Mouse (Mus musculus): ENCODE measurements at regions not wholly inside any gene's neighbourhood (a gene's known extent, or its start where the extent isn't known, plus 50 kb on each side); places are given as distances from the start of the nearest gene placed in this dataset.
A peak's percentile ranks its signal among the peaks of the same experiment; 100 is the strongest.

DNA sequence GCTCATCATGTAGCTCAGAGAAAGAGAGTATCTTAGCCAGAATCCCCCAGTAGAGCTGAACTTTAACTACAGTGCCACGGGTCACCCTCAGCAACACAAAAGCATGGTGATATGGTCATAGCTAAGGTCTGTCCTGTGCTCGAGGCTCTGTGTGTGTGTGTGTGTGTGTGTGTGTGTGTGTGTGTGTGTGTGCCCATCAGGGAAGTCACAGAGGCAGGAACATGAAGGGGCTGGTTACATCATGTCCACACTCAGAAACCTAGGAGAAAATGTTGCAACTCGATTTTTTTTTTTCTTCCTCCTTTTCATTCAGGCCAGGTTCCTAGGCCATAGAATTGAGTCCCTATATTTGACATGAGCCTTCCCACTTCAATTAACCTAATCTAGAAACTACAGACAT is 441.8 kb downstream of the Rps24 start:
- H3K27me3 ChIP-seq (ENCODE audit: control insufficient read depth, insufficient read depth, low read length) = no peaks in the 10 kb centered on the region

DNA sequence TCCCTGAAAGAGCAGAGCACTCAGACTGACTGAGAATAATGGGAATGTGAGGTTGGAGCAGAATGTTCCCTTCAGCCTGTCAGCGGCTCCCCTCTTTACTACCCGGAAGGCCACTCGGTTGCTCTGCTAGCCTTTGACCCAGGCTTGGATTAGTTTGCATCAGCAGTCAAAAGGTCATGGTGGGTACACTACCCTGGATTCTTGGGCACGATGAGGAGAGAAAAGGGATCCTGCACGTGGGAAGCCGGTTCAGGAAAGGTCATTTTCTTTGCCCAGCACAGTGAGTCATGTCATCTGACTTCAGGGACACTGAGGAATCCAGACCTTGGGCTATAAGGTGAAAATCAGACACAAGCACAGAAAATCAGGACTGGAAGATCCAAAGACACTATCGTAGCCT is 443.3 kb downstream of the Rps24 start:
- ATAC-seq (ENCODE audit: insufficient number of reproducible peaks, insufficient read depth, low FRiP score, low read depth) = no peak
- 39% methylated on average over 7 of the region's 7 CpGs for WGBS
- H3K9me3 ChIP-seq (ENCODE audit: control insufficient read depth, low read length) = no peaks in the 10 kb centered on the region
- no peak overlapping the region for H3K27ac ChIP-seq (replicated peaks in 1 of 2; ENCODE audit: control insufficient read depth in 1 of 2, insufficient read depth in 1 of 2, low read depth in 2 of 2, low read length in 2 of 2)
- H3K4me2 ChIP-seq (ENCODE audit: low read length) = no peak overlapping the region
- H3K36me3 ChIP-seq (ENCODE audit: control insufficient read depth, insufficient read depth, low read length) = no peaks in the 10 kb centered on the region
- H3K27me3 ChIP-seq (ENCODE audit: control insufficient read depth, insufficient read depth, low read length) = no peaks in the 10 kb centered on the region
- H3K4me1 ChIP-seq (ENCODE audit: control insufficient read depth in 2 of 2, insufficient read depth in 2 of 2, low read length in 2 of 2) = peaks cover 7 to 8% of the 10 kb centered on the region in 2 experiments
- H3K4me3 ChIP-seq (ENCODE audit: control insufficient read depth in 1 of 2, insufficient read depth in 1 of 2, low read depth in 1 of 2, low read length in 2 of 2) = no peak overlapping the region
- no peak overlapping the region for H3K9ac ChIP-seq (ENCODE audit: low read length)

More for the DNA sequence above, 441.8 kb downstream of the Rps24 start:
- Histone ChIP-seq H3K4me1 (ENCODE audit: control insufficient read depth in 2 of 2, insufficient read depth in 2 of 2, low read length in 2 of 2) (peaks cover 7 to 8% of the 10 kb centered on the region in 2 experiments), H3K4me3 (ENCODE audit: control insufficient read depth in 1 of 2, insufficient read depth in 1 of 2, low read depth in 1 of 2, low read length in 2 of 2) (no peak overlapping the region), H3K9me3 (ENCODE audit: control insufficient read depth, low read length) (no peaks in the 10 kb centered on the region), H3K4me2 (ENCODE audit: low read length) (no peak overlapping the region), H3K36me3 (ENCODE audit: control insufficient read depth, insufficient read depth, low read length) (no peaks in the 10 kb centered on the region), H3K27ac (replicated peaks in 1 of 2; ENCODE audit: control insufficient read depth in 1 of 2, insufficient read depth in 1 of 2, low read depth in 2 of 2, low read length in 2 of 2) (no peak overlapping the region), H3K9ac (ENCODE audit: low read length) (no peak overlapping the region)
- no peak for ATAC-seq (ENCODE audit: insufficient number of reproducible peaks, insufficient read depth, low FRiP score, low read depth)
- 75% methylated on average over 3 of the region's 3 CpGs for WGBS

DNA sequence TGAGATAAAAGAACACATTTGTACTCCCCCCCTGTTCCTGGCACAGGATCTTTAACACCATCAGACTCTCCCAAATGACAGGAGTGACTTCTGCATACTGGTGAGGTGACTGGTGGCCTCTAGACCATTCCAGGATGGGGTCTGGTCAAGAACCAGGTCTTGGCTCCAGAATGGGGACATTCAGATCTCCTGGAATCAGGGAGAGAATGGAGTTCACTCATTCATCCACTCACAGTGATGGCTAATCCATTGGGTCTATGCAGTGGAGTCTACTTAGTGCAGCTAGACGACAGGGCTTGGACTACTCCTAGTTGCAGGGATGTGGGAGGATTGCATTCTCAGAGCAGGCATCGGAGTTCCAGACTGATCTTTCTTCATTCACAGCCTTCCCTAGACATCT is 451.0 kb downstream of the Rps24 start:
- no peak overlapping the region for H3K4me2 ChIP-seq (ENCODE audit: low read length)
- H3K4me3 ChIP-seq (ENCODE audit: control insufficient read depth in 1 of 2, insufficient read depth in 1 of 2, low read depth in 1 of 2, low read length in 2 of 2) = no peak overlapping the region
- H3K27ac ChIP-seq (replicated peaks in 1 of 2; ENCODE audit: control insufficient read depth in 1 of 2, insufficient read depth in 1 of 2, low read depth in 2 of 2, low read length in 2 of 2) = no peak overlapping the region
- no peak for ATAC-seq (ENCODE audit: insufficient number of reproducible peaks, insufficient read depth, low FRiP score, low read depth)
- WGBS = 74% methylated on average over 2 of the region's 2 CpGs
- H3K9ac ChIP-seq (ENCODE audit: low read length) = no peak overlapping the region
- H3K36me3 ChIP-seq (ENCODE audit: control insufficient read depth, insufficient read depth, low read length) = no peaks in the 10 kb centered on the region
- H3K4me1 ChIP-seq (ENCODE audit: control insufficient read depth in 2 of 2, insufficient read depth in 2 of 2, low read length in 2 of 2) = peaks cover 0 to 3% of the 10 kb centered on the region in 2 experiments; a peak in 1 of 4 replicates
- no peaks in the 10 kb centered on the region for H3K9me3 ChIP-seq (ENCODE audit: control insufficient read depth, low read length)
- no peaks in the 10 kb centered on the region for H3K27me3 ChIP-seq (ENCODE audit: control insufficient read depth, insufficient read depth, low read length)

DNA sequence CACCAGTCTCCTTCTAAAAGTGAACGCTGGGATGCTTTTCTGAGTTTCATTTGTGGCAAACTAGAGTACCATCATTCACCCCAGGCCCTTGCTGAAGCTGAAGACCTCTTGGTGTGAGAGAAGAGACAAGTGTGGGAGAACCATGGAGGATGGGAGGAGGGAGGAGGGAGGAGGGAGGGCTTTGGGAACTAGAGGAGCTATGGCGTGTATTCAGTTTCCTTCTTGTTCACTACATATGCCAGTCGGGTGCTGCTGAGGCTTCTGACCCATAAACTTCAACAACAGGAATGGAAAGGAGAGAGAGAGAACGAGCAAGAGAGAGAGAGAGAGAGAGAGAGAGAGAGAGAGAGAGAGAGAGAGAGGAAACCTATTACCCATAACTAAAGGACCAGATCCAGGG is 452.1 kb downstream of the Rps24 start:
- no peak for ATAC-seq (ENCODE audit: insufficient number of reproducible peaks, insufficient read depth, low FRiP score, low read depth)
- Histone ChIP-seq H3K4me3 (ENCODE audit: control insufficient read depth in 1 of 2, insufficient read depth in 1 of 2, low read depth in 1 of 2, low read length in 2 of 2) (no peak overlapping the region), H3K4me2 (ENCODE audit: low read length) (no peak overlapping the region), H3K27me3 (ENCODE audit: control insufficient read depth, insufficient read depth, low read length) (no peaks in the 10 kb centered on the region), H3K9ac (ENCODE audit: low read length) (no peak overlapping the region), H3K36me3 (ENCODE audit: control insufficient read depth, insufficient read depth, low read length) (no peaks in the 10 kb centered on the region), H3K4me1 (ENCODE audit: control insufficient read depth in 2 of 2, insufficient read depth in 2 of 2, low read length in 2 of 2) (peaks cover 0 to 3% of the 10 kb centered on the region in 2 experiments; a peak in 1 of 4 replicates), H3K9me3 (ENCODE audit: control insufficient read depth, low read length) (no peaks in the 10 kb centered on the region), H3K27ac (replicated peaks in 1 of 2; ENCODE audit: control insufficient read depth in 1 of 2, insufficient read depth in 1 of 2, low read depth in 2 of 2, low read length in 2 of 2) (0 out of 4 replicates have a peak overlapping the region, but pooled peaks of 1 of the 2 experiments have one; percentile 4)
- 76% methylated on average over 4 of the region's 4 CpGs for WGBS

DNA sequence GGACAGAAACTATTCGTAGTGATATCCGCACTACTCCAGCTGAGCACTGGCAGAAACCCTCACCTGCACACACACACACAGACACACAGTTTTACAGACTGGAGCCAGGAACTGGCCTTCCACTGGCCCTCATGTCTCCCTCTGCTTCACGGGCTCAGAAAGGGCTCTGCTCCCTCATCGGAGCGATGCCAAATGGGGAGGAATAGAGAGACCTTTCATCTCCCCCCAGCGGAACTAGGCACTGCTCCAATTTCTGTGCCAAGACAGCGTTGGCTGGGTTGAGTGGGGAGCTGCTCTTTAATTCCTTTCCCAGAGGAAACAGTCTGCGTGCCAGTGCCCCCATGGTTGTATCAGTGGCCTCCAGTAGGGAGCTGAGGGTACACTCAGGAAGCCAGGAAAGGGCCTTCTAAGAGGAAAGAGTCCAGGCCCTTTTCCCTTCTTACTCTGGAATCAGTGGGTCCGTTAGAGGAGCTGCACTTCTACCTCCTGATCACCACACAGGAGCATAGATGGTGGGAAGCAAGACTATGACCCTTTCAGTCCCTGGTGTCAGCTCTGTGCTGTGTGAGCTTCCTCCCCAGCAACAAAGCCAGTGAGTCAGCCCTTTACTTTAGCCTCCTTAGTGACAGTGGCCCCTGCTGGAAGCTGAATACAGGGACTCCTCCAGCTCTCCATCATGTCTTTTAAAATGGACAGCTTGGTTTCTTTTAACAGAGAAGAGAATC is 452.7 kb downstream of the Rps24 start:
- peak overlapping the region; percentile 4 to 69; a peak in 2 of 4 replicates for H3K27ac ChIP-seq (replicated peaks in 1 of 2; ENCODE audit: control insufficient read depth in 1 of 2, insufficient read depth in 1 of 2, low read depth in 2 of 2, low read length in 2 of 2)
- no peak overlapping the region for H3K4me2 ChIP-seq (ENCODE audit: low read length)
- no peaks in the 10 kb centered on the region for H3K36me3 ChIP-seq (ENCODE audit: control insufficient read depth, insufficient read depth, low read length)
- H3K27me3 ChIP-seq (ENCODE audit: control insufficient read depth, insufficient read depth, low read length) = no peaks in the 10 kb centered on the region
- ATAC-seq (ENCODE audit: insufficient number of reproducible peaks, insufficient read depth, low FRiP score, low read depth) = no peak; the same call in 1 of the 2 replicates
- H3K9ac ChIP-seq (ENCODE audit: low read length) = no peak overlapping the region
- 61% methylated on average over 9 of the region's 9 CpGs for WGBS
- peaks cover 0 to 3% of the 10 kb centered on the region in 2 experiments; a peak in 1 of 4 replicates for H3K4me1 ChIP-seq (ENCODE audit: control insufficient read depth in 2 of 2, insufficient read depth in 2 of 2, low read length in 2 of 2)
- no peak overlapping the region for H3K4me3 ChIP-seq (ENCODE audit: control insufficient read depth in 1 of 2, insufficient read depth in 1 of 2, low read depth in 1 of 2, low read length in 2 of 2)
- no peaks in the 10 kb centered on the region for H3K9me3 ChIP-seq (ENCODE audit: control insufficient read depth, low read length)

DNA sequence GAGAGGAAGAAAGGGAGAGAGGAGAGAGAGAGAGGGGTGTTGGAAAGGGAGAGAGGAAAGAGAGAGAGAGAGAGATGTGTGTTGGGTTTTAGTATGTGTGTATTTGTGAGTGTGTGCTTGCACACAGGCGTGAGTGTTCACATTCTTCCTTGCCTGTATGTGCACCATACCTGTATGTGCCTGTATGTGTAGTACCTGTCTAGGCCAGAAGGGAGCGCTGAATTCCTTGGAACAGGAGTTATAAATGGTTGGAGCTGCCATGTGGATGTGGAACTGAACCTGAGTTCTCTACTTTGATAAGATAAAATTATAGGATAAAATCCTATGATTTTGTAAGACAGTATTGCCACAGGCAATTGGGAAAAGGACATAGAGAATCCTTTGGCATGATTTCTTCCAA is 458.8 kb downstream of the Rps24 start:
- Histone ChIP-seq H3K36me3 (ENCODE audit: control insufficient read depth, insufficient read depth, low read length) (no peaks in the 10 kb centered on the region), H3K9me3 (ENCODE audit: control insufficient read depth, low read length) (0 out of 2 replicates have a peak, but pooled peaks cover 5% of the 10 kb centered on the region), H3K4me3 (ENCODE audit: control insufficient read depth in 1 of 2, insufficient read depth in 1 of 2, low read depth in 1 of 2, low read length in 2 of 2) (no peak overlapping the region), H3K9ac (ENCODE audit: low read length) (no peak overlapping the region), H3K4me1 (ENCODE audit: control insufficient read depth in 2 of 2, insufficient read depth in 2 of 2, low read length in 2 of 2) (no peaks in the 10 kb centered on the region), H3K4me2 (ENCODE audit: low read length) (no peak overlapping the region), H3K27ac (replicated peaks in 1 of 2; ENCODE audit: control insufficient read depth in 1 of 2, insufficient read depth in 1 of 2, low read depth in 2 of 2, low read length in 2 of 2) (no peak overlapping the region), H3K27me3 (ENCODE audit: control insufficient read depth, insufficient read depth, low read length) (no peaks in the 10 kb centered on the region)
- 34% methylated on average over 2 of the region's 2 CpGs for WGBS
- ATAC-seq (ENCODE audit: insufficient number of reproducible peaks, insufficient read depth, low FRiP score, low read depth) = no peak

DNA sequence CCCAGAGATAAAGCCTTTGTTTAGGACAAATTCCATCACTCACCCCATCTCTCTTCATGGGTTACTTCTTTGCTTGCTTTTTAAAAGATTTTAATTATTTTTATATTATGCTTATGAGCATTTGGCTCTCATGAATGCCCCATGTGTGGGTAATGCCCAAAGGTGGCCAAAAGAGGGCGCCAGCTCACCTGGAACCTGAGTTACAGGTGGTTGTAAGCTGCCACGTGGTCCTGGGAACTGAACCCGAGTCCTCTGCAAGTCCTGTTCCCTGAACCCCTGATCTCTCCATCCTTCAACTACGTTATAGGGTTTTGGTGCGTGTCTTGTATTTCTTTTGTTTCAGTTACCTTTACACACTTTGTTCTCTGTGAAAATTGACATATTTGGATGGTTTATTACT is 460.2 kb downstream of the Rps24 start:
- no peaks in the 10 kb centered on the region for H3K36me3 ChIP-seq (ENCODE audit: control insufficient read depth, insufficient read depth, low read length)
- 78% methylated on average over 5 of the region's 5 CpGs for WGBS
- H3K4me1 ChIP-seq (ENCODE audit: control insufficient read depth in 2 of 2, insufficient read depth in 2 of 2, low read length in 2 of 2) = no peaks in the 10 kb centered on the region
- H3K27me3 ChIP-seq (ENCODE audit: control insufficient read depth, insufficient read depth, low read length) = no peaks in the 10 kb centered on the region
- 0 out of 2 replicates have a peak, but pooled peaks cover 5% of the 10 kb centered on the region for H3K9me3 ChIP-seq (ENCODE audit: control insufficient read depth, low read length)
- no peak for ATAC-seq (ENCODE audit: insufficient number of reproducible peaks, insufficient read depth, low FRiP score, low read depth)
- H3K4me3 ChIP-seq (ENCODE audit: control insufficient read depth in 1 of 2, insufficient read depth in 1 of 2, low read depth in 1 of 2, low read length in 2 of 2) = no peak overlapping the region
- H3K27ac ChIP-seq (replicated peaks in 1 of 2; ENCODE audit: control insufficient read depth in 1 of 2, insufficient read depth in 1 of 2, low read depth in 2 of 2, low read length in 2 of 2) = no peak overlapping the region
- no peak overlapping the region for H3K4me2 ChIP-seq (ENCODE audit: low read length)
- H3K9ac ChIP-seq (ENCODE audit: low read length) = no peak overlapping the region
